Mouse (Mus musculus): ENCODE data around the gene Hopx.

- no peak for TF ChIP-seq EP300 (optimal IDR thresholded peaks at IDR 0.05)
- TF ChIP-seq CTCF (IDR thresholded peaks at IDR 0.05; ENCODE audit: low read depth) = no peak
These were observed 40.6 kb upstream of the Hopx start for GRCm38 (mm10) chr5:77155526-77155925.

Data from stomach, postnatal 0 days (tissue).